Mouse (Mus musculus): ENCODE data around the gene Jag2.

The Jag2 gene

DNA sequence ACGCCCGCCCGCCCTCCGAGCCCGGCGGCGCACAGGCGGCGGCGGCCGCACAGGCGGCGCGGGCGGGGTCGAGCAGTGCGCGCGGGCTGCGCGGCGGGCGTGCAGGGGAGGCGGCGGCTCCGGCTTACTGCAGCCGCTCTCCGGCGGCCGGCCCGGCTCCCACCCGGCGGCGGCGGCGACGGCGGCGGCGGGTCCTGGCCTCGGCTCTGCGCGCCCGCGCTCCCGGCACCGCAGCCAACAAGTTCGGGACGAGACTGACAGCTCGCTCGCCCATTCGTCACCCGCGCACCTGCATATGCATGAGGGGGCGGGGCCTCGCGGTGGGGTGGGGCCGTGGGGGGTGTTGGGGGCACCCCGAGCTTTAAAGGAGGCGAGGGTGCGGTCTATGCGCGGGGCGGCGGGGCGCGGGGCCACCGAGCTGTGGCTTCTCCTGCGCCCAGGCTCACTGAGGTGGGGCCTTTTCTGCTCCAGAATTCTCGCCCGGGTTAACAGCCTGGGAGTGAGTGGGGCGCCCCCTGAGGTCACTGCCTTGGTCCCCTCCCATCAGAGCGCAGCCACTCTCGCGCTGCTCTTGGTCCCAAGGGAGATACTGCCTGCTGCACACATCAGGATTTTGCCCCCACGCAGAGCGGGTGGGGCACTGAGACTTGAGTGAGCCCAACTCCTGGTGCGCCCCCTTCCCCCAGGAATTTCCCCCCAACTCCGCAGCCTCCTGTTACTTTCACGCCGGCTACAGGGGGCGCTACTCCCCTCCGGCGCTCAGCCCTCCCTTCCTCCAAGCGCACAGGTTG is at the start of gene Jag2:
Gene Jag2, minus strand, starts transcription at position 215 of the 791 bp plus-strand sequence.
- peak; percentile 69 for DNase-seq (ENCODE audit: extremely low spot score, low spot score)

DNA sequence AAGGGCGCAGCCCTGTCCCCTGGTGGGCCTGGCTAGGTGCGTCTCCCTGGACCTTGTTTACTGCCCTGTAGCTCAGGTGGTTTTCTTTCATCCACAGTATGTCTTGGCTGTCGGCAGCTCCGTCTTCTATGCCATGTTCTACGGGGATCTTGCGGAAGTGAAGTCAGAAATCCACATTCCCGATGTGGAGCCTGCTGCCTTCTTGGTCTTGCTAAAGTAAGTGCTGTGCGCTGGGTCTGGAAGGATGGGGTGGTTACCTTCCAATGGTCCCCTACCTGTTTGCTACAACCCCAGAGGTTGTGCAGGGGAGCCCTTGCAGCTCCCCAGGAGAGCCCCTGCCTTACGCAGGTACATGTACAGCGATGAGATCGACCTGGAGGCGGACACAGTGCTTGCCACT is 47.6 kb upstream of the Jag2 start:
- DNase-seq (ENCODE audit: extremely low spot score, low spot score) = no peak

DNA sequence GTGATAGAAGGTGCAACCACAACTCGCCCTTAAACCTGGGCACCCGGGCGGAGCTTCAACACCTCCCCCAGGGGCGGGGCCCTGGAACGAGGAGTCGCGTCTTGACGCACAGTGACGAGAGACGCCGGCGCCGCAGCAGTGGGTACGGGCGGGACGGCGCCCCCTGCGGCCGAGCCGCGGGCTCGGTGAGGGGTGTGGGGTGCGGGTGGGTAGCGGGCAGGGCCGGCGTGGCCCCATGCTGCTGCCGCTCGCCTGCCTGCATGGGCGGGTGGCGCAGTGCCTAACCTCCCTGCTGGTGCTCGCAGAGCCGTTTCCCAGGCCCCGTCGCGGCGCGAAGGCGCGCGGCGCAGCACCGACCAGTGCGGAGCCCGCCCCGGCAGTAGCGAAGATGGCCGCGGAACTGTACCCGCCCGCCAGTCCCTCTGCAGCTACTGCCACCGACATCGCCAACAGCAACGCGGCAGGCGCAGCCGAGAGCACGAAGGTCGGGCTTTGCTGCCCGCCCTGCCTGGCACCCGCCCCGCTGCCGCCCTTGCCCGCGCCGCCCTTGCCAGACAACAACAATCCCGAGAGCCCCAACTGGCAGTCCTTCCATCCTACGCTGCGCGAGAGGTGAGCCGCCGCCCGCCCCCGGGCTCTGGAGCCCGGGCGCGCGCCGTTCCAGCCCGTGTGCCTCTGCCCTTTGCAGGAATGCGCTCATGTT is 46.9 kb upstream of the Jag2 start, which contains the start of gene Btbd6:
Gene Btbd6, plus strand, starts transcription at position 112 of the 703 bp plus-strand sequence.
- DNase-seq (ENCODE audit: extremely low spot score, low spot score) = peak; percentile 79

DNA sequence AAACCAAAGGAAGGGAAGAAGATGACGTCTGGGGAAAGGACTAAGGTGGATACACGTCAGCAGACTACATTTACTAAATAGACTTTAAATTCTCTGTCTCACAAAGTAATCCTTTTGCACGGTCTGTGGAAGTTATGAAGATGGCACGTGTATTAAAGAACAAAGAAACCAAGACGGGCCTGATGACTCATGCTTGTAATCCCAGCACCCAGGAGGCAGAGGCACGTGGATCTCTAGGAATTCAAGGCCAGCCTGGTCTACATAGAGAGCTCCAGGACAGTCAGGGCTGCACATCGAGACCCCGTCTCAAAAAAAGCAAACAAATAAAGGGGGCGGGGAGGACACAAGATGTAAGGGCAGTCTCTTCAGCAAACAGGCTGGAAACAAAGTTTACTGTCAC is 45.2 kb upstream of the Jag2 start:
- DNase-seq (ENCODE audit: extremely low spot score, low spot score) = no peak

DNA sequence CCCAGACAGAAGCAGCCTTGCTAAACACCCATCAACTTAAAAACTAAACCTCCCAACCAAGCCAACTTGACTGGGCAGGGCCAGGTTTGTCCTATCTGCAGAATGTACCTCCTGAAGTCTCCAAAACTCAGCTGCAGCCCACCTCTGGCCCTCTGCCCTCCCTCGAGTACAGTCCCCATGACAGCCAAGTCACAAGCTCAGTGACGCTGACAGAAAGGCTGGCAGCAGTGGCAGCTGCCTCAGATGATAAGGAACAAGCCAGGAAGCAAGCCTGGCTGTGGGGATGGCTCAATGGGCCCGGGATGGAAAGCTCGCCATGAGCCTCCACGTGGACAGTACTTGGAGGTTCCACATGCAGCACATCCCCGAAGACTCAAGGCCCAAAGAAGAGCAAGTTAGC is 40.0 kb upstream of the Jag2 start:
- no peak for DNase-seq (ENCODE audit: extremely low spot score, low spot score)

DNA sequence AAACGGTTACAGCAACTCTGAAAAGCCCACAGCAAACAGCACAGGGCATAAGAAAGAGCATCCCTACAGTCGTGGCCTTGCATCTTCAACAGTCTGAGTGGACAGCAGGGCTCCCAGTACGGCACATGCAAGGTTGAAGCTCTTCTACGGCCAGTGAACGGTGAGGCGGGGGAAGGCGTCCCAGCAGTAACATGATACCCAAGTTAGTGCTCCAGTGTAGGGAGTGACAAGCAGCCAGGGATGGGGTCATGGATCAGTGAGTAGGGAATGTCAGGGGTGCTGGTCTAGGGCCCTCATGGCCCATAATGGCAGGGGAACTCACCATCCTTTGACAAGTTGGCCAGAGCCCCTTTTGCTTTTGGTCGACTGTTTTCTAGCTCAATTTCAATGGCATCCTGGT is 39.4 kb upstream of the Jag2 start:
- no peak for DNase-seq (ENCODE audit: extremely low spot score, low spot score)

DNA sequence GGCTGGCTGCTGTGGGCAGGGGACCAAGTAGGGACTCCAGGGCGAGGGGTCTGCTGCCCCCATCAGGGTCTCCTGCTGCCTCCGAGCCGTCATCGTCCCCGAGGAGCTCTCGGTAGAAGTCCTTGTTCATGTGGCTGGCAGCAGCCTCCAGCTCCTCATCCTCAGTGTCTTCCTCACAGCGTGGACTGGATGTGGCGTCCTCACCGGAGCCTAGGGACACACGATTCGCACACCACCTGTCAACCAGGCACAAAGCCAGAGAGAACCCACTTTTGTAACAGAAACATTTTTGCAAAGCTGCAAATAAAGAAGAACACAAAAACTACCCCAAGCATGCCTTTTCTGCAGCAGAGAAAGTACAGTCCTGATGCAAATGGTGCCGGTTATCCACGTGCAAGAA is 36.2 kb upstream of the Jag2 start:
- no peak for DNase-seq (ENCODE audit: extremely low spot score, low spot score)

DNA sequence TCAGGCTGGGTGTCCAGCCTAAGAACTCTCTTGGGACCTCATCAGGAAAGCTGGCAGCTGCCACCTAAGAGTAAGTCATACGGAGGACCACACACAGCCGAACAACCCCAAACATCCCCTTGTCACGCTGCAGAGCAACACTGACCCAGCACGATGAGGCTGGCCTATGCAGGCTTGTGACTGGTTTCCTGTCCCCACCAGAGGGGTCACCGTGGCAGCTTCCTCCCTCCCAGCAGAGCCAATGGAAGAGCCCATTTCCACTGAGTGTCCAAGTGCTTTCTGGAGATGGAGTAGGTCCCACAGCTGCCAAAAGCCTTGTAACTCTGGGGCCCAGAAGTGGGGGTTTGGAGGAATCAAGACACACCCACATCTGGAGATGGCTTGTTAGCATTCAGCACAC is 32.3 kb upstream of the Jag2 start:
- no peak for DNase-seq (ENCODE audit: extremely low spot score, low spot score)

DNA sequence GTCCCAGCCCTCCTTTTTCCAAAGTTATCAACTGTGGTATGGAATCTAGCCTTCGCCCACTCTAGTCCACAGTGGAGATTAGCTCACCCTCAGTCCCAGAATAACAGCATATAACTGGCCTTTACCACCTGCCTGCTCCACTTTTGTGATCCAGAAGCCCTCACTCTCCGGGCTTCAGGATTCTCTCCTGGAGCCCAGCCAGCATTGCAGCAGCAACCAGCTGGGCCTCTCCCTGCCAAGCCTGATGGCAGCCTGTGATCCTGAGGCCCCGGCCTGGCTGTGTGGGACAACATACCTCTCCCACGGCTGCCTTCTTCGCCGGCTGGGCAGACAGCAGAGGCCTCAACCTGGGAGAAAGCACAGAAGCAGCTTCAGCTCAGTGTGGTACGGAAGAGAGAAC is 31.9 kb upstream of the Jag2 start:
- no peak for DNase-seq (ENCODE audit: extremely low spot score, low spot score)

DNA sequence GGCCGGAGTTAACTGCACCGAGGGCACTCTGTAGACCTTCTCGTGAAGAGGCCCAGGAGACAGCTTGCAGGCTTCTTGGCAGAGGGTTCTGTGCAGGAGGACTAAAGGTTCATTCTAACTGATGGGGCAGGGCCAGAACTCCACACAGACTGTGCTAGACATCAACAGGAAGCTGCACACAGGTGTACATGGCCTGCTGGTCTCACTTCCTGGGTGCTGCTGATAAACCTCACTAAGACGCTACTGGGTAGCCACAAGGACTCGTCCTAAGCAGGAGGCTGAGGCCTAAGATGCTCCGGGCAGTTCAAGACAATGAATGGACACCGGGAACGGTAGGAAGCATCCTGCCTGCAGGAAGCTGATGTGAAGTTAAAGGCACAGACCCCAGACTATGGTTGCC is 29.8 kb upstream of the Jag2 start:
- DNase-seq (ENCODE audit: extremely low spot score, low spot score) = no peak

DNA sequence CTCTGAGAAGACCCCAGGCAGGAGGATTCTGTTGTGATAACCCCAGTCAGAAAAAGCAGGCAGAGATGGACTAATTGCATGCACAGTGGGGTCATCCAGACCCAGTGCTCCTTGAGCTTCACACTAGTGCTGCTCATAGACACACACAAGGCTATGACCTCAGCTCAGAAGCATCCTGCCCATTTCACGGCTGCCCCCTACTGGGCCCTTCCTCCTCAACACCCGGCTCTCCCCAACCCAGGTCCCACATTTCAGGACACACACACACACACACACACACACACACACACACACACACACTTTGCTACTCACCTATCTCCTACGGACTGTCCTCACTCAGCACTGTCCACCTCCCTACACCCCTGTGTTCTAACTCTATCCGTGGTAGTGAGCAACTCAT is 28.7 kb upstream of the Jag2 start:
- DNase-seq (ENCODE audit: extremely low spot score, low spot score) = peak; percentile 32

DNA sequence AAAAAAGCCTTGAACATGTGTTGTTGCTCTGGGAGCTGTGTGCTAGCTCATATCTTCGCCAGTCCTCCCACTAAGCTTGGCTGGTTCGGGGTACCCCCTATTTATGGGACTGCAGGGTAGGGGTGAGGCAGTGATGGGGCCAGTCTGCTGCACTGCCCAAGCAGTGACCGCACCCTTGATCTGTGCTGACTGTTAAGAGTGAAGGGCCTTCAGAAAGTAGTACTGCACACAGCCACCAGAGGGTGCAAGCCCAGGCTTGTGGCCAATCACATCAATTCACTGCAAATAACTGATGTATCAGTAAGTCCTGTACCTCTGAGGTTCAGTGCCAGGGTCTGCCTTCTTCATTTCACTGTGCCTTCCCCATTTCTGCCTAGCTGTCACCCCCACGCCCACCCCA is 26.2 kb upstream of the Jag2 start:
- peak; percentile 75 for DNase-seq (ENCODE audit: extremely low spot score, low spot score)

DNA sequence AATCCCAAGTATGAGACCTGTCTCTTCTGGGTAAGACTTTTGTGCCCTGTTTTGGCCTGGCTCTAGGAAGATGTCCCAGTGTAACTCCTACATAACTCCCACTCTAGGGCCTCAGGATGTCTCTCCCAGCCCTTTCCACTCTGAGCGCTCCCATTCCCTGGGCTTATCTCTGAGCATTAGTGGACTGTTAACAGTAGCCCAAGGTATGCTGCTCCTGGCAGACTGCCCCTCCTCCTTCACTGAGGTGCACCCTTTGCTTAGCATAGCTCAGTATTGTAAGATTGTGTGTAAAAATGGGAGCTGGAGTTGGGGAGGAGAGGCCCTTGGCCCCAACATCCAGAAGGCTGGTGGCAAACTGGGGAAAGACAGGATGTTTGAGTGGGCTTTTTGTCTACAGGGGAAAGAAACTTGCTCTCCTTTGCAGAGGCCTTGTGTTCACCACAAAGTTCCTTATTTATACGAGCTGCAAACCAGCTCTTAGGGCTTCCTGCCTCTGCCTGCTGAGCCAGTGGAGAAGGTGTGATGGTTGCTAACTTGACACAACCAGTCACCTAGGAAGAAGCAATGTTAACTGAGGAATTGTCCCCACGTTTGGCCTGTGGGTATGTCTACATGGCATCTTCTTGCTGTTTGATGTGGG is 23.5 kb upstream of the Jag2 start:
- DNase-seq (ENCODE audit: extremely low spot score, low spot score) = no peak

DNA sequence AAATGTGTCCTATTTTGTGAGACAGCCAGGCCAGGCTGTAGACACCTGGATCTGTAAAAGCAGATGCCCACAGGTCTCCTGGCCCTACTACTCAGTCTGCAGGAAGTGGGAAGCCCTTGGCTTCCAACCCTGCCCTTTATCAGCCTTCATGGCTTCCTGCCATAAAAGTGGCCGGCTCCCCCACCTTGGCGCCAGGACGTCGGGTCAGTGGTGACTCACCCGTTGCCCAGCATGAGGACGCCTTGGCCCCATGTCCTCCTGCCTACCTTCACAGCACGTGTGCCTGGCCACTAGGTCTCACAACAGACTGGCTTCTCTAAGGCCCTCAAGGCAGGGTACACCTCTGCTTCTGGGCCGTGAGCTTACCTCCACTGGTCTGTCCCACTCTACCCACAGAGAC is 22.9 kb upstream of the Jag2 start:
- no peak for DNase-seq (ENCODE audit: extremely low spot score, low spot score)

DNA sequence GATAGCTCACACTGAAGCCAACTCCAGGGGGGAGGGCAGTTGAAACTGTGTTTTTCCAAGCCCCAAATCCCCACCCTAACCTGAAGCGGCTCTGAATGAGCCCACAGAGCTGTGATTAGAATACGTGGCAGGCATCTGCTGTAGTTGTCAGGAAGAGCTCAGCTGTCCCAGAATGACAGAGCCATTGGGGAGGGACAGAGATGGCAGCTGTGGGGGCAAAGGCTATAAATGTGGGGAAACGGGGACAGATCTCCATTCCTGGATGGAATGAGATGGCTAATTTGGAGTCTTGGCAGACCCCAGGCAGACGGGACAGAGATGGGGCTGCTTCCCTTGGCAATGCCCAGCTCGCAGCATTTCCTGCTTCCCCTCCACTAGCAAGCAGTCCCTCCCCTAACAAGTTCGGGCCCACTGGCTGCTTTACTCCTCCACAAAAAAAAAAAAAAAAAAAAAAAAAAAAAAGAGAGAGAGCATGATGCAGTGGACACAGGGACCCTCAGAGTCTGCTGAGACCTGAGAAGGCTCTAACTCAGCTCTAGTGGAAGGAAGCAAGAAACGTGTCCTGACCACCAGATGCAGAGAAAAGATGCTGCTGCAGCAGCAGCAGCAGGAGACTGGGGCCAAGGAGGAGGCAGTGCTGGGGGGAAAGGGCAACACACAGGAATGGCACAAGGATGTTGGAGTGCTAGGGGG is 21.7 kb upstream of the Jag2 start:
- no peak for DNase-seq (ENCODE audit: extremely low spot score, low spot score)

DNA sequence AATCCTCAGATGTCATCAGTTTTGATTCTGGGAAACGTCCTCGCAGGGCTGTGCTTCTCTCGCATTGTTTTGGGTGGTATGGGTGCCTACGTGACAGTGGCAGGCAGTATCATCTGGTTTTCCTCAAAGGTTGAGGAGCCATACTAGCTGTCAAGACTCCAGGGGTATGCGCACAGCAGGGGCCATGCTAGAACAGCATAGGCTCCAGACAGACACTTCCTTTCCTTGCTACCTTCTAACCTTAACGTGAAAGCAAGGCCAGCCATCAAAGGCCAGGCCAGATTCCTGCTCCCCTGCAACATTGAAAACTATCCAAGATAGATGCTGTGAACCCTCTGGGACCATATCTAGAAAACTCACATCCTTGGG is 21.2 kb upstream of the Jag2 start:
- DNase-seq (ENCODE audit: extremely low spot score, low spot score) = no peak

DNA sequence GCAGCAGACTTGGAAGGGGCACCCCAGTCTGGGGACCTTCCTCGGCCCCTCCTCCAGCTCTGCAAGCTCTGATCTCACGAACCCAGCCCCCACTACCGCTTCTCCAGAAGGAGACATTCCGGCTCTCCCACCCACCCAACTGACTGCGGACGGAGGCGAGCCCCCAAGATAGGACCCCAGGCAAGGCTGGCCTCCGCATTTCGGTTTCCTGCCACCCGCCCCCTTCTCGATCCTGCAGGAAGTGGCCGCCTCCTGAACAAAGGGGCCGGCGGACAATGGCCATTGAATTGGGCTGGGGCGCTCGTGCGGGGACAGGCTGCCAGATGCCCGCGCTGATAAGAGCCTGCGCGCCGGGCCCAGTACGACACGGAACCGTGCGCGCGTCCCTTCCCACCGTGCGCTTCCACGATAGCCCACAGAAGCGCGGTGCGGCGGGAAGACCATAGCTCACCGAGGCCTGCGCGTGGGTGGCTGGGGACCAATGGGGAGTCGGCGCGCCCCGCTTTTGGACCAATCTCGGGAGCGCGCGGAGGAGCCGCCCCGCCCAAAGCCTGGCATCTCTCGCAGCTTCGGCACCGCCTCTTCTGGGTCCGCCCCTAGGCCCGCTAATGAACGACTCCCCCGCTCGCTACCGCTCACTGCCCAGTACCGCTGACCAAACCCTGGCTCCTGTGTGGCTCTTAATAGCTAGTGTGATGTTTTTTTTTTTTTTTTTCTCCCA is 20.6 kb upstream of the Jag2 start:
- DNase-seq (ENCODE audit: extremely low spot score, low spot score) = peak; percentile 89

DNA sequence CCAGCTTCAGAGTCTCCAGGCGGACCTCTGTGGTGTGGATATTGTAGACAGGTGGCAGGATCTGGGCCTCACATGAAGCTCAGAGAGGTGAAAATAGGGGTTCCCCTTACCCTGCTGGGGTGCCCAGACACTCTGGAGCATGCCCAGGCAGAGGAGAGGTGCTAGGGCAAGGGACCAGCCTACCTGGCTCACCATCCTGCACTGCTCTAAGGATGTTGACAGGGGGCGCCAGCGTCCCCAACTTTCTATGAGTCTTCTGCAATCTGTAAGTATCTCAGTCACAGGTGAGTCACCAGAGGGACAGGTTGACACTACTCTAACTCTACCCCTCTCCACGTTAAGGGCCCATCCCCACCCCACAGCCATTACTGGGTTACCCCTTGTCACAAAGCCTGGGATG is 17.7 kb upstream of the Jag2 start:
- no peak for DNase-seq (ENCODE audit: extremely low spot score, low spot score)

DNA sequence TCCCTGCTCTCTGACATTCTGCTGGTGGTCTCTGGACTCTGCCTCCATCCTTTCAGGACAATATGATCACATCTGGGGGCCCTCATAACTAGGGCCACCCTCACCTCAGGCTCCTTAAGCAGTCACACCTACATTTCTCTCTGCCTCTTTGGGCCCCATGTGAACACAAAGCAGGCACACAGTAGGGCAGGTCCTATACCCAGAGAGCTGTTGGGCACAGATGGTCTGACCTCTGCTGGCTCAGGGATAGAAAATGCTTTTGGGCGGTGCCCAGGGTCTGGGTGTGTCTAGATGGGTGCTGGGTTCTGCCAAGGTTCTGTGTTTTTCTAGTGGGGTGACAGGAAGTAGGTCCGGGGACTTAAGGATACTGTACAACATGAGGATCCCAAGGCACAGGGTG is 14.1 kb upstream of the Jag2 start:
- DNase-seq (ENCODE audit: extremely low spot score, low spot score) = no peak

DNA sequence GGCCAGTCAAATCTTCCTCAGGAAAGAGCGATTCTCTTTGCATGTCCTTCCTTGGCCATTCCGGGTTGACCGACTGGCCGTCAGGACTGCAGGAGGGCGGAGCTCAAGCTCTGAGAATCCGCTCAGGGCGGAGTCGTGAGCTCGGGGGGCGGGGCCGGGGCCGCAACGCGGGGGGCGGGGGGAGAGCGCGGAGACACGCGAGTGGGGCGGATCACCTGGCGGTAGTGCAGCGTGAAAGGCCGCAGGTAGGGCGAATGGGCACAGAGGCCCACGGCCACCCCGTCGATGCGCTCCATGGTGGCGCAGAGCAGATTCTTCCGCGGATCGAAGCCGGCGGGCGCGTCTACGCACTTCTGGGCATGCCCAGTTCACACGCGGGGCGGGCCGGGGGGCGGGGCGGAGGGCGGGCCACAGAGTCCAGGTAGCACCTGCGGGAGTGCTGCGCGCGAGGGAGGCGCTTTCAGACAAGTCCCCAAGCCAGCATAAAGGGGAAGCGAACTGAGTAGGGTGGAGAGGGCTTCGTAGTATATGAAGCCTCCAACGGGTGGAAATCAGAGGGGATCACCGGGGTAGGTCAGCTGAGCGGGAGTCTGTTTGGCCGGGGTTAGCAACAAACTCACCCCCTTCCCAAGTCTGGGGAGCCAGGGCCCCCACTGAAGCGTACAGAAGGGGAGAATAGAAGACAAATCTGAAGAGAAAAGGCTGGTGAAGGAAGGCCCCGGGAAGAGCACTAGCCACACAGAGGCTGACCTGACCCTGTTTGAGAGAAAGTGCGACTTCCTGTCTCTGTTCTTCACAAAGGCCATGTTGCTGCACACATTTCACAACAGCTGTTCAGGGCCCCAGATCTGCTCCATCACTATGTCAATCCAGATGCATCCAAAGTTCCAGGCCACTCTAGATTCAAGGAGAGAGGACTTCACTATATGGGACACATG is 12.5 kb upstream of the Jag2 start, which contains the start of gene Nudt14:
Gene Nudt14, minus strand, starts transcription at position 349 of the 938 bp plus-strand sequence.
- DNase-seq (ENCODE audit: extremely low spot score, low spot score) = peak; percentile 83
